Mouse (Mus musculus) kidney, embryonic 14.5 days (tissue): ENCODE measurements around the gene Vdr. TPM values are rescaled to one million over a fixed set of nuclear protein-coding genes. Genes with fewer than 3 reads are reported as not detected.
A peak's percentile ranks its signal among the peaks of the same experiment; 100 is the strongest.

Experiments used
- ATAC-seq: fragments of 200-750 bp; cut with Nextera tagmentation; 2 replicates; pipeline ENCODE4 v1.8.0; 2017; ENCODE audit warnings: moderate number of reproducible peaks, mild to moderate bottlenecking, moderate TSS enrichment, moderate library complexity; ENCODE audit not compliant: low FRiP score, low TSS enrichment
- H3K27ac ChIP-seq: fragments of 300-500 bp; sonication (generic); 2 replicates; pipeline ENCODE4 v1.5.1; 2014; ENCODE audit warnings: low read depth, mild to moderate bottlenecking, low read length, moderate library complexity, mixed read lengths
- H3K27me3 ChIP-seq: fragments of 300-500 bp; sonication (generic); 2 replicates; pipeline ENCODE4 v1.6.1; 2014; ENCODE audit warnings: mild to moderate bottlenecking, low read length; ENCODE audit not compliant: control insufficient read depth, insufficient read depth
- H3K36me3 ChIP-seq: fragments of 300-500 bp; sonication (generic); 2 replicates; pipeline ENCODE4 v1.6.1; 2014; ENCODE audit warnings: low read length, mixed read lengths; ENCODE audit not compliant: control insufficient read depth, insufficient read depth
- H3K4me1 ChIP-seq: fragments of 300-500 bp; sonication (generic); 2 replicates; pipeline ENCODE4 v1.6.1; 2014; ENCODE audit warnings: low read length, mixed read lengths; ENCODE audit not compliant: control insufficient read depth, insufficient read depth
- H3K4me2 ChIP-seq: fragments of 300-500 bp; sonication (generic); replicated peaks from 2 replicates; pipeline ENCODE4 v1.6.1; 2014; ENCODE audit warnings: low read depth, mild to moderate bottlenecking, low read length
- H3K4me3 ChIP-seq: fragments of 300-500 bp; sonication (generic); 2 replicates; pipeline ENCODE4 v1.5.1; 2014; ENCODE audit warnings: mild to moderate bottlenecking, low read length
- H3K9ac ChIP-seq: fragments of 300-500 bp; sonication (generic); 2 replicates; pipeline ENCODE4 v1.6.1; 2014; ENCODE audit warnings: low read depth, mild to moderate bottlenecking, low read length, moderate library complexity
- H3K9me3 ChIP-seq: fragments of 300-500 bp; sonication (generic); 2 replicates; pipeline ENCODE4 v1.6.1; 2016; ENCODE audit warnings: low read length; ENCODE audit not compliant: control insufficient read depth
- WGBS: fragments of 180-500 bp; shearing (Covaris S2); extraction: QIAGEN DNeasy Blood & Tissue Kit; methylation state at CpG from one replicate; pipeline ENCODE4 v1.1.7; 2014; 5-methylcytosine and 5-hydroxymethylcytosine counted together
- polyA plus RNA-seq: library from polyadenylated mRNA; unstranded; fragments of >200 nt; fragmentation: Nextera tagmentation; extraction: Ambion mirVana; gene quantifications from 2 replicates; pipeline ENCODE4 v1.2.1, GENCODE M21; 2014

Vdr gene
- polyA plus RNA-seq, 1 experiment from 2014 or later, result 2.8 TPM

- H3K4me2 ChIP-seq, result peak overlapping the region; percentile 23
- no peaks in the 10 kb centered on the region for H3K9me3 ChIP-seq
- H3K4me1 ChIP-seq, result peaks cover 68% of the 10 kb centered on the region
- H3K36me3 ChIP-seq, result peaks cover 8% of the 10 kb centered on the region; the same call in 1 of the 2 replicates
- WGBS, result 53% methylated on average over 6 of the region's 6 CpGs
- no peaks in the 10 kb centered on the region; the same call in 1 of the 2 replicates for H3K27me3 ChIP-seq
- ATAC-seq, result no peak
- peak overlapping the region; percentile 29 for H3K9ac ChIP-seq
- H3K27ac ChIP-seq, result peak overlapping the region; percentile 67; the same call in 1 of the 2 replicates
- H3K4me3 ChIP-seq, result peak overlapping the region; percentile 6; the same call in 1 of the 2 replicates
These were observed 82.1 kb downstream of the Vdr start for GRCm38 (mm10) chr15:97828221-97828842.

GRCm38 (mm10) chr15:97827401-97827800 is 83.0 kb downstream of the Vdr start:
- no peaks in the 10 kb centered on the region for H3K9me3 ChIP-seq
- no peak overlapping the region for H3K4me3 ChIP-seq
- 89% methylated on average over 8 of the region's 8 CpGs for WGBS
- H3K4me2 ChIP-seq, result no peak overlapping the region
- no peak overlapping the region for H3K9ac ChIP-seq
- no peak for ATAC-seq
- H3K36me3 ChIP-seq, result peaks cover 8% of the 10 kb centered on the region; the same call in 1 of the 2 replicates
- H3K27me3 ChIP-seq, result no peaks in the 10 kb centered on the region; the same call in 1 of the 2 replicates
- peaks cover 72% of the 10 kb centered on the region for H3K4me1 ChIP-seq
- H3K27ac ChIP-seq, result no peak overlapping the region

DNA sequence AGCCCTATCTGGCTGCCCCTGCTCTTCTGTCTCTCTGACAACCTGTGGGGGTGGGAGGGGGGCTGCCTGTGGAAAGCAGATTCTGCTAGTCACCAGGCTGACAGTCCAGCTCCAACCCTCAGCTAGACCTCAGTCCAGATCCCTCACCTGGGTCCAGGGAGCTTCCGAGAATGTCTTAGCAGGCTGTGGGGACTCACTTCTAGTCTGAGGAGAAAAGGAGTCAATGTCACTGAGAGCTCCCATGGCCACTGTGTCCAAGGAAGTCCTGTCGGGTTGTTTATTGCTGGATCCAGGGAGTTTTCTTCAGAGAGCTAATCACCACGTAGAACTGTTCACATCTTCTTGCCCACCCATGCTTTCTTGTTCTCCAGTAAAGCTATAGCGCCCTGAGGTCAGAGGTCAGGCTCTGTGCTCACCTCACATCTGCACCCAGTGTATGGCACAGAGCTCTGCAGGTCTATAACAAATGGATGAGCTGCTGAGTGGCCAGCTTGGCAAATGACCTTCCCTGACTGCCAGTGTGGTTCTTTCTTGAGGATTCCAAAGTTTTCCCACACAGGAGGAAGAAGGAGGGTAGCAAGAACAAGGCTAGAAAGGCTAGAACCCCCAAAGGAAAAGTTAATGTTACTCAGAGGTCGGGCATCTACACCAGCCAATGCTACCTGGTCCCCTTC is 83.7 kb downstream of the Vdr start:
- H3K4me1 ChIP-seq, result peaks cover 71% of the 10 kb centered on the region
- H3K27me3 ChIP-seq, result no peaks in the 10 kb centered on the region; the same call in 1 of the 2 replicates
- H3K9ac ChIP-seq, result no peak overlapping the region
- ATAC-seq, result no peak
- no peak overlapping the region for H3K27ac ChIP-seq
- no peaks in the 10 kb centered on the region for H3K9me3 ChIP-seq
- peaks cover 8% of the 10 kb centered on the region; the same call in 1 of the 2 replicates for H3K36me3 ChIP-seq
- no peak overlapping the region for H3K4me3 ChIP-seq
- WGBS, result 54% methylated on average over 5 of the region's 5 CpGs
- no peak overlapping the region for H3K4me2 ChIP-seq

GRCm38 (mm10) chr15:97825941-97826587 is 84.4 kb downstream of the Vdr start:
- H3K27me3 ChIP-seq, result no peaks in the 10 kb centered on the region; the same call in 1 of the 2 replicates
- H3K9me3 ChIP-seq, result no peaks in the 10 kb centered on the region
- H3K4me1 ChIP-seq, result peaks cover 76% of the 10 kb centered on the region
- H3K4me2 ChIP-seq, result peak overlapping the region; percentile 35; the same call in 1 of the 2 replicates
- H3K27ac ChIP-seq, result peak overlapping the region; percentile 49
- H3K36me3 ChIP-seq, result peaks cover 8% of the 10 kb centered on the region; the same call in 1 of the 2 replicates
- H3K9ac ChIP-seq, result peak overlapping the region; percentile 49; the same call in 1 of the 2 replicates
- 46% methylated on average over 12 of the region's 12 CpGs for WGBS
- no peak for ATAC-seq
- peak overlapping the region; percentile 19; the same call in 1 of the 2 replicates for H3K4me3 ChIP-seq

- Histone ChIP-seq H3K4me3 (peak overlapping the region; percentile 19; the same call in 1 of the 2 replicates), H3K9me3 (no peaks in the 10 kb centered on the region), H3K4me2 (peak overlapping the region; percentile 35), H3K27ac (peak overlapping the region; percentile 49), H3K27me3 (no peaks in the 10 kb centered on the region), H3K4me1 (peaks cover 79% of the 10 kb centered on the region), H3K36me3 (peaks cover 8% of the 10 kb centered on the region; the same call in 1 of the 2 replicates), H3K9ac (peak overlapping the region; percentile 49)
- 5% methylated on average over 29 of the region's 29 CpGs for WGBS
- ATAC-seq, result peak; percentile 63
These were observed 85.1 kb downstream of the Vdr start for GRCm38 (mm10) chr15:97825071-97825940.

DNA sequence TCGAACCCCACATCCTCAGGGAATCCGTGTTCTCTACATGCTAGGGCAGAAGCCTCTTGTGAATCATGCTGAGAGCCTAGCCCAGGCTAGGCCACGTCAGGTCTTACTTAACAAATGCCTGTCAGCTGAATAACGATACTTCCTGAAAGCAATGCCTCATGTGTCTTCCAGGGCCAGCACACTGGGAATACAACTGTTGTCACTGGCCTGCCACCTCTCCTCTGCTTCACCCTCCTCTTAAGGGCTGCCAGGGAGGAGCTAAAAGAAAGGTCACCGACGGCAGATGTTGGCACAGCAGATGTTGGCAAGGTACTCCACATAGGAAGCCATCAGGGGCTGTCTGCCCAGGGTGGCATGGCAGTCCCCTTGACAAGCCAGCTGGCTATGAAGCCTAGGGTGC is 86.4 kb downstream of the Vdr start:
- H3K27ac ChIP-seq, result no peak overlapping the region
- H3K4me3 ChIP-seq, result no peak overlapping the region
- peak overlapping the region; percentile 23; the same call in 1 of the 2 replicates for H3K9ac ChIP-seq
- WGBS, result 87% methylated on average over 6 of the region's 6 CpGs
- no peaks in the 10 kb centered on the region for H3K27me3 ChIP-seq
- H3K9me3 ChIP-seq, result no peaks in the 10 kb centered on the region
- H3K4me1 ChIP-seq, result peaks cover 67% of the 10 kb centered on the region
- H3K36me3 ChIP-seq, result peaks cover 8% of the 10 kb centered on the region; the same call in 1 of the 2 replicates
- H3K4me2 ChIP-seq, result no peak overlapping the region
- no peak for ATAC-seq

DNA sequence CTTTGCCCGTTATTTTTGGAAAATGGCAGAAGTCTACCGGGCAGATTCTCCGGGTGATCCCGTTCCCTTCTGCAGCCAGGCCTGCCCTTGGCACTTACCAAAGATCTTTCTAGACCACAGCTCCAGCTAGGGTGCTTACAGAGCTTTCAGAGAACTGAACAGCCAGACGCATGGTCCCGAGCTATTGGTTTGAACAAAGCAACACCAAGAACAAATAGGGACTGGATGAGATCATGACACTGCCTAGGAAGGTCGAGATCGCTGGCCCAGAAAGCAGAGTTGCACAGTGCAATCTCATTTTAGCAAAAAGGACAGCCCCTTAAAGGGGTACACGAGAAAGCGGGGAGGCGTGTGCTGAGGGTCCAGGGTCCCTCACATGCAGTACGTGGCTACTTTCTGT is 87.0 kb downstream of the Vdr start:
- H3K4me3 ChIP-seq, result no peak overlapping the region
- no peak overlapping the region for H3K27ac ChIP-seq
- no peak overlapping the region for H3K4me2 ChIP-seq
- H3K9ac ChIP-seq, result peak overlapping the region; percentile 23; the same call in 1 of the 2 replicates
- no peaks in the 10 kb centered on the region for H3K9me3 ChIP-seq
- WGBS, result 76% methylated on average over 12 of the region's 12 CpGs
- no peaks in the 10 kb centered on the region for H3K27me3 ChIP-seq
- peaks cover 61% of the 10 kb centered on the region for H3K4me1 ChIP-seq
- ATAC-seq, result no peak
- peaks cover 8% of the 10 kb centered on the region; the same call in 1 of the 2 replicates for H3K36me3 ChIP-seq

- Histone ChIP-seq H3K4me3 (no peak overlapping the region), H3K9me3 (no peaks in the 10 kb centered on the region), H3K9ac (no peak overlapping the region; the same call in 1 of the 2 replicates), H3K4me1 (peaks cover 56% of the 10 kb centered on the region), H3K27me3 (no peaks in the 10 kb centered on the region), H3K36me3 (peaks cover 8% of the 10 kb centered on the region; the same call in 1 of the 2 replicates), H3K27ac (peak overlapping the region; percentile 72; the same call in 1 of the 2 replicates), H3K4me2 (no peak overlapping the region)
- WGBS, result 35% methylated on average over 12 of the region's 12 CpGs
- ATAC-seq, result no peak
These were observed 87.7 kb downstream of the Vdr start for GRCm38 (mm10) chr15:97822545-97823228.
